Mouse (Mus musculus): ENCODE measurements around the gene Cisd3. TPM values are rescaled to one million over a fixed set of nuclear protein-coding genes. Genes with fewer than 3 reads are reported as not detected.
A peak's percentile ranks its signal among the peaks of the same experiment; 100 is the strongest.

Cisd3 gene
- polyA plus RNA-seq, 1 experiment from 2014 or later: 19.0 TPM

GRCm38 (mm10) chr11:97694435-97694834 is 8.8 kb downstream of the Cisd3 start:
- ATAC-seq (ENCODE audit: low FRiP score) (no peak), DNase-seq (ENCODE audit: low spot score, missing footprints) (no peak)
- no peak overlapping the region for H3K27ac ChIP-seq (ENCODE audit: low read depth, low read length)
- peaks cover 10% of the 10 kb centered on the region for H3K36me3 ChIP-seq (ENCODE audit: control insufficient read depth, insufficient read depth, low read length)
- no peak overlapping the region for H3K9ac ChIP-seq (ENCODE audit: low read length)
- no peaks in the 10 kb centered on the region for H3K27me3 ChIP-seq (ENCODE audit: control insufficient read depth, insufficient read depth, low read length)
- peaks cover 30% of the 10 kb centered on the region for H3K4me1 ChIP-seq (ENCODE audit: control insufficient read depth, insufficient read depth, low read length)
- H3K4me2 ChIP-seq: no peak overlapping the region
- no peak overlapping the region for H3K4me3 ChIP-seq (ENCODE audit: low read depth, low read length)
- WGBS: 93% methylated on average over 4 of the region's 4 CpGs
- no peaks in the 10 kb centered on the region for H3K9me3 ChIP-seq (ENCODE audit: control insufficient read depth, low read length)

- ATAC-seq (ENCODE audit: low FRiP score): no peak
- Histone ChIP-seq H3K4me3 (ENCODE audit: low read depth, low read length) (no peak overlapping the region), H3K9ac (ENCODE audit: low read length) (peak overlapping the region; percentile 46), H3K9me3 (ENCODE audit: control insufficient read depth, low read length) (no peaks in the 10 kb centered on the region), H3K36me3 (ENCODE audit: control insufficient read depth, insufficient read depth, low read length) (peaks cover 10% of the 10 kb centered on the region), H3K27me3 (ENCODE audit: control insufficient read depth, insufficient read depth, low read length) (no peaks in the 10 kb centered on the region), H3K4me1 (ENCODE audit: control insufficient read depth, insufficient read depth, low read length) (peaks cover 30% of the 10 kb centered on the region), H3K4me2 (peak overlapping the region; percentile 26; the same call in 1 of the 2 replicates), H3K27ac (ENCODE audit: low read depth, low read length) (no peak overlapping the region)
- no peak for DNase-seq (ENCODE audit: low spot score, missing footprints)
- 54% methylated on average over 17 of the region's 17 CpGs for WGBS
Measured at GRCm38 (mm10) chr11:97694921-97695711, 9.5 kb downstream of the Cisd3 start.

- 26% methylated on average over 9 of the region's 9 CpGs for WGBS
- DNase-seq (ENCODE audit: low spot score, missing footprints) (no peak), ATAC-seq (ENCODE audit: low FRiP score) (no peak)
- peak overlapping the region; percentile 26; the same call in 1 of the 2 replicates for H3K4me2 ChIP-seq
- H3K4me1 ChIP-seq (ENCODE audit: control insufficient read depth, insufficient read depth, low read length): peaks cover 33% of the 10 kb centered on the region
- peak overlapping the region; percentile 46 for H3K9ac ChIP-seq (ENCODE audit: low read length)
- 0 out of 2 replicates have a peak overlapping the region, but pooled peaks have one; percentile 5 for H3K4me3 ChIP-seq (ENCODE audit: low read depth, low read length)
- H3K9me3 ChIP-seq (ENCODE audit: control insufficient read depth, low read length): no peaks in the 10 kb centered on the region
- no peak overlapping the region for H3K27ac ChIP-seq (ENCODE audit: low read depth, low read length)
- peaks cover 8% of the 10 kb centered on the region; the same call in 1 of the 2 replicates for H3K36me3 ChIP-seq (ENCODE audit: control insufficient read depth, insufficient read depth, low read length)
- H3K27me3 ChIP-seq (ENCODE audit: control insufficient read depth, insufficient read depth, low read length): no peaks in the 10 kb centered on the region
Measured at GRCm38 (mm10) chr11:97695712-97696401, 10.2 kb downstream of the Cisd3 start.

- H3K9me3 ChIP-seq (ENCODE audit: control insufficient read depth, low read length): no peaks in the 10 kb centered on the region
- H3K27me3 ChIP-seq (ENCODE audit: control insufficient read depth, insufficient read depth, low read length): no peaks in the 10 kb centered on the region
- ATAC-seq (ENCODE audit: low FRiP score): no peak
- no peak overlapping the region for H3K27ac ChIP-seq (ENCODE audit: low read depth, low read length)
- DNase-seq (ENCODE audit: low spot score, missing footprints): no peak
- H3K4me2 ChIP-seq: no peak overlapping the region
- H3K4me1 ChIP-seq (ENCODE audit: control insufficient read depth, insufficient read depth, low read length): peaks cover 40% of the 10 kb centered on the region
- H3K9ac ChIP-seq (ENCODE audit: low read length): no peak overlapping the region
- 68% methylated on average over 8 of the region's 8 CpGs for WGBS
- peaks cover 2% of the 10 kb centered on the region; the same call in 1 of the 2 replicates for H3K36me3 ChIP-seq (ENCODE audit: control insufficient read depth, insufficient read depth, low read length)
- no peak overlapping the region for H3K4me3 ChIP-seq (ENCODE audit: low read depth, low read length)
Measured at GRCm38 (mm10) chr11:97696669-97697068, 11.0 kb downstream of the Cisd3 start.

- peak overlapping the region; percentile 82 for H3K4me3 ChIP-seq (ENCODE audit: low read depth, low read length)
- H3K9me3 ChIP-seq (ENCODE audit: control insufficient read depth, low read length): no peaks in the 10 kb centered on the region
- DNase-seq (ENCODE audit: low spot score, missing footprints) (peak; percentile 89), ATAC-seq (ENCODE audit: low FRiP score) (no peak)
- peak overlapping the region; percentile 95 for H3K4me2 ChIP-seq
- WGBS: 64% methylated on average over 11 of the region's 11 CpGs
- no peak overlapping the region for H3K27ac ChIP-seq (ENCODE audit: low read depth, low read length)
- H3K9ac ChIP-seq (ENCODE audit: low read length): peak overlapping the region; percentile 97
- H3K36me3 ChIP-seq (ENCODE audit: control insufficient read depth, insufficient read depth, low read length): no peaks in the 10 kb centered on the region
- no peaks in the 10 kb centered on the region for H3K27me3 ChIP-seq (ENCODE audit: control insufficient read depth, insufficient read depth, low read length)
- peaks cover 40% of the 10 kb centered on the region for H3K4me1 ChIP-seq (ENCODE audit: control insufficient read depth, insufficient read depth, low read length)
Measured at GRCm38 (mm10) chr11:97697199-97697890, 11.7 kb downstream of the Cisd3 start.

DNA sequence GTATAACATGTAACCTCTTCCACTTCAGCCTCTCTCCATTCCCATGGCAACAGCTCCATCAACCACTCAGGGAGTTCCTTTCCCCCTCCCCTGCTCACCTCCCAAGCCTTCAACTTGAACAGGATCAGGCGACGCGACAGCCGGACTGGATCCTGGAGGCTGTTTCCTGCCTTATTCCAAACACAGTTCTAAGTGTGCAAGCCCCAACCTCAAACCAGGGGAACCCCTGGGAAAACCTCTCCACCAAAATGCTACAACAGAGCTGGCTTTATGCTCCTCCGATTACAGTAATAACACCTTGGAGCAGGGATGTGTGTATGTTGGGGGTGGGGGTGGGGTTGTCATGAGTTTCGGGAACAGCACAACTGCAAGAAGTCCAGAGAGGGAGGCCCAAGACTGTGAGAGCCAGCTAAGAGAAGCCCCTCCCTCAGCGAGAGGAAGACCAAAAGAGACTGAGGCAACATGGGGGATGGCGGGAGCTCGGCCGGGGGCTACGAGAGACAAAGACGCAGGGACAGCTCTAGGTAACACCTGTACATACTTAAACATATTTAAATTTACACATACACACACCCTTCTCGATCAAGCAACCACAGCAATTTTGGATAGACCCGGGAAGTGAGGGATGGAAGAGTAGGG is 12.4 kb downstream of the Cisd3 start:
- no peaks in the 10 kb centered on the region for H3K27me3 ChIP-seq (ENCODE audit: control insufficient read depth, insufficient read depth, low read length)
- H3K9me3 ChIP-seq (ENCODE audit: control insufficient read depth, low read length): no peaks in the 10 kb centered on the region
- peak overlapping the region; percentile 82 for H3K4me3 ChIP-seq (ENCODE audit: low read depth, low read length)
- H3K36me3 ChIP-seq (ENCODE audit: control insufficient read depth, insufficient read depth, low read length): no peaks in the 10 kb centered on the region
- peak overlapping the region; percentile 97 for H3K9ac ChIP-seq (ENCODE audit: low read length)
- H3K4me1 ChIP-seq (ENCODE audit: control insufficient read depth, insufficient read depth, low read length): peaks cover 40% of the 10 kb centered on the region
- H3K4me2 ChIP-seq: peak overlapping the region; percentile 95
- peak overlapping the region; percentile 94 for H3K27ac ChIP-seq (ENCODE audit: low read depth, low read length)
- WGBS: 1% methylated on average over 14 of the region's 14 CpGs
- ATAC-seq (ENCODE audit: low FRiP score) (no peak), DNase-seq (ENCODE audit: low spot score, missing footprints) (peak; percentile 92)

- Histone ChIP-seq H3K4me3 (ENCODE audit: low read depth, low read length) (peak overlapping the region; percentile 82), H3K9me3 (ENCODE audit: control insufficient read depth, low read length) (no peaks in the 10 kb centered on the region), H3K4me1 (ENCODE audit: control insufficient read depth, insufficient read depth, low read length) (peaks cover 40% of the 10 kb centered on the region), H3K9ac (ENCODE audit: low read length) (peak overlapping the region; percentile 97), H3K27me3 (ENCODE audit: control insufficient read depth, insufficient read depth, low read length) (no peaks in the 10 kb centered on the region), H3K4me2 (peak overlapping the region; percentile 95), H3K36me3 (ENCODE audit: control insufficient read depth, insufficient read depth, low read length) (no peaks in the 10 kb centered on the region), H3K27ac (ENCODE audit: low read depth, low read length) (peak overlapping the region; percentile 94)
- DNase-seq (ENCODE audit: low spot score, missing footprints): peak; percentile 97
- peak; percentile 14 for ATAC-seq (ENCODE audit: low FRiP score)
- under 1% methylated on average over 49 of the region's 63 CpGs for WGBS
Measured at GRCm38 (mm10) chr11:97698741-97699611, 13.3 kb downstream of the Cisd3 start.

GRCm38 (mm10) chr11:97699626-97700002 is 14.0 kb downstream of the Cisd3 start:
- no peaks in the 10 kb centered on the region for H3K27me3 ChIP-seq (ENCODE audit: control insufficient read depth, insufficient read depth, low read length)
- WGBS: 0% methylated on average over 6 of the region's 9 CpGs
- peak overlapping the region; percentile 82 for H3K4me3 ChIP-seq (ENCODE audit: low read depth, low read length)
- H3K9me3 ChIP-seq (ENCODE audit: control insufficient read depth, low read length): no peaks in the 10 kb centered on the region
- H3K9ac ChIP-seq (ENCODE audit: low read length): peak overlapping the region; percentile 97
- H3K27ac ChIP-seq (ENCODE audit: low read depth, low read length): peak overlapping the region; percentile 96
- H3K4me1 ChIP-seq (ENCODE audit: control insufficient read depth, insufficient read depth, low read length): peaks cover 43% of the 10 kb centered on the region
- DNase-seq (ENCODE audit: low spot score, missing footprints): peak; percentile 99
- H3K4me2 ChIP-seq: peak overlapping the region; percentile 95
- ATAC-seq (ENCODE audit: low FRiP score): peak; percentile 57
- no peaks in the 10 kb centered on the region for H3K36me3 ChIP-seq (ENCODE audit: control insufficient read depth, insufficient read depth, low read length)

Data from midbrain, embryonic 11.5 days (tissue).